Mouse (Mus musculus): ENCODE results near the gene Pik3r5.

Gene Pik3r5

DNA sequence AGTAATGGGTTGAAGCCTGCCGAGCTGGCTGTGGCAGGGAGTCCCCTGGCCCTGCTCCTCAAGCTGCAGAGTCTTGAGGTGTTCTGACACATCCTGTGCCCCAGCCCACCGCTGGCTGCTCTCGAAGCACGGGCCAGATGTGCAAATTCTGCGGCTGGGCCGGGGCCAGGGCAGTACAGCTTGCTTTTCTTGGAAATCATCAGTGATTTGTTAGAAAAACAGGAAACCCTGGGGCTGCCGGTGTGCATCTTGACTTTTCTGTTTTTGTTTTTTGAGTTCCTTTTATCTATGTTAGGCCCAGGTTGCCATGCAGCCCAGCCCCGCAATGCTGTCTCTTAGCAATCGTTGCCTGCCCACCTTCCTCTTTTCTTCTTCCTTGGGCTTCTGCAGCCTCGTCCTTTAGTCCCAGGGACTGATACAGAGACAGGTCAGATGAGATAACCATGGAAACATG is 19.4 kb downstream of the Pik3r5 start:
- no peak for DNase-seq (ENCODE audit: low spot score)

DNA sequence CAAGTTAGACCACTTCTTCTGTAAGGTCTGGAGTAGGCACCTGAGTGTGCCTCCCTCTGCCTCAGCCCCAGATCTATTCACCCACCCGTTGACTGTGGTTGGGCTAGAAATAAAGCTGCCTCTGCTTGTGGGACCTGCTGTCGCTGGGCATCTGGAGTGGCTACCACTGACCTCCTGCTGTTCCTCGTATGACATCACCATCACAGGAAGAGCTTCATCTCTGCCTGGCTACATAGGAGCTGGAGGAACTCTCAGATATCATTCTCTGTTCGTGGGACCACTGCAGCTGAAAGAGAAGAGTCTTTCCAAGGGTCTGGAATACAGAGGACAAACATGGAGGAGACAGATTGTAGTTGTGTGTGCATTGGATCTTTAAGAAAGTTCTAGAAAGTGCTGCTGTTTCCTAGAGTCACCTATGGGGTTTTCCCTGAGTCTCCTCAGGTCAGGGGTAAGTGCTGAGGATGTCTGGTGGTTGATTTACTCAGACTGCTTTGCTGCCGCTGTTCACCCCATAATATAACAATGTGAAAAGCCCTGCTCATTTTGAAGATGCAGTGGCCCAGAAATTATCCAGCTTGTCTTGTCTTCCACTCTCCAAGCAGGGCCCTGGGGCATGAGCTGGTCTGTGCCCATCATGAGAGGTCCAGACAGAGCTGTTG is 20.0 kb downstream of the Pik3r5 start:
- no peak for DNase-seq (ENCODE audit: low spot score)

DNA sequence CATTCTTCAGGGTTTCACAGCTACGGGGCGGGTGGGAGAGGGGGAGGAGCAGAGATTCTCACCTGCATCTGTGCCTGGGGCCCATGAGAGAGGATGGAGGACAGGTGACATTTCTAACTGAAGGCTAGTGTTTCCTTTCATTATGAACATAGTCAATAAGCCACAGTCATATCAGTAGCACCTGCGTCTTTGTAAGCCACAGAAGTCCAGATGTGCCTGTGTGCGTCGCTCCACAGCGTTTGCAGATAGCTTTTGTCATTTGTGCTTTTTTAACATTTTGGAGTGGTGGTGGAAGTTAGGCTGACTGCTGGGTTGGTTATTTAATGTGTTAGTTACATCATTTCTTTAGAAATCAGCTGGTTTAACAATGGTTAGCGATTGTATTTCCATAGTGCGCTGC is 20.8 kb downstream of the Pik3r5 start:
- no peak for DNase-seq (ENCODE audit: low spot score)

DNA sequence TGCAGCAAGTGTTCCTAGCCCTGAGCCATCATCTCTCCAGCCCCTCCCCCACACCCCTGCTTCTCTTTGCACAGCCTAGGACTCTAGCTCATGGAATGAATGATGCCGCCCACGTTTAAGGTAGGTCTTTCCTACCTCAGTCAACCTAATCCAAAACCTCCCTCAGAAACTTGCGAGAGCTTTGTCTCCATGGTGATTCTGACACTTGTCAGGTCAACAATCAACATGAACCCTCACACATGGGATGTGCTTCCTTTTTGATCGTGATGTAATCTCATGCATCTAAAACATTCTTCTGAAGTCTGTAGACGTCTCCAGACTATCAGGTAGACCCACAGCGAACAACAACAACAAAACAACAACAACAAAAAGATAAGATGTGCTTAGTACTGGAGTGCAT is 21.4 kb downstream of the Pik3r5 start:
- no peak for DNase-seq (ENCODE audit: low spot score)

DNA sequence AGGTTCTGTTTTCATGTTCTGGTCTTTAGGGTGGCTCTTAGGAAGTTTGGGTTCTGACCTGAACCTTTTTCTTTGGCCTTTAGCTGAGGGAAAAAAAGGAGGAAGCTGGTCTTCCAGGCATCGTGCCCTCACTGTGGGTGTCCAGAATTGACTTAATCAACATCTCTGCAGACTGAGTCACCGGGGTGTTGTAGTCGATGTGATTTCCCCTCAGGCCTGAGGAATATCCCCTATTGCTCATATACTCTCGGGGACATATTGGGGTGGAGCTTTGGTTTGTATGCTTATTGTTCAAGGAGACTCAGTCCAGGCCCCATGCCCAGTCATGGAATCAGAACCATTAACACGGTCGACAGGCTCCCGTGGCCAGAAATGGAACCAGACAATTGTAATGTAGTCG is 26.2 kb downstream of the Pik3r5 start:
- DNase-seq (ENCODE audit: low spot score) = no peak

DNA sequence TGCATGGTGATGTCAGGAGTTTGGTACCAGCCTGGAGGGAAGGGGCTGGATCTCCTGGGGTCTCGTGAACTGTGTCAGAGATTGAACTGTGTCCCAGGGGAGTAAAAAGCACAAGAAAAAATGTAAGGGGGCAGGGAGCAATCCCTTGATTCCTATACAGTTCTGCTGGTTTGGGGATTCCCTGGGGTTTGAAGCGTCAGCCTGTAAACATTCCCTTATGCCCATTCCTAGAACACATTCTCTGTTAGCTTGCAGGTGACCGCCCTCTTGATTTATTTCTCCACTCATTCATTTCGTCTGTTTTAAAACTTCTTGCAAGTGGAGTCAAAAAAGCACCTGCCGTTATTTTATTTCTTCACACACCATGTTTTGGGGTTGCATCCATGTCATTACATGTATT is 27.1 kb downstream of the Pik3r5 start:
- no peak for DNase-seq (ENCODE audit: low spot score)

DNA sequence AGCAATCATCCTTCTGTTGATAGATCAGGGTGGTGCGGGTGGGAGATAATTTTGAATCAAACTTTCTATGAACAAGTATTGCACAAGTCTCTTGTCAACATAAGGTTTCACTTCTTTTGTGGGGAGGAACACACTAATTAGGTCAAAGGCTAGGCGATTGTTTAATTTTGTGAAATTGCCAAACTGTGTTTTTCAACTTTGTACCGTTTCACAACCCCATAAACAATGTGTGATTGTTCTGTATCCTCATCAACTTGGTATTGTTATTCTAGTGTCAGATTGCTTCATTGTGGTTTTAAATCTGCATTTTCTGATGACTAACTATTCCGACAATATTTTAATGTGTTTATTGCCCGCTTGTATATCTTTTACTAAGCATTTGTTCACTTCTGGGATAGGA is 27.6 kb downstream of the Pik3r5 start:
- no peak for DNase-seq (ENCODE audit: low spot score)

DNA sequence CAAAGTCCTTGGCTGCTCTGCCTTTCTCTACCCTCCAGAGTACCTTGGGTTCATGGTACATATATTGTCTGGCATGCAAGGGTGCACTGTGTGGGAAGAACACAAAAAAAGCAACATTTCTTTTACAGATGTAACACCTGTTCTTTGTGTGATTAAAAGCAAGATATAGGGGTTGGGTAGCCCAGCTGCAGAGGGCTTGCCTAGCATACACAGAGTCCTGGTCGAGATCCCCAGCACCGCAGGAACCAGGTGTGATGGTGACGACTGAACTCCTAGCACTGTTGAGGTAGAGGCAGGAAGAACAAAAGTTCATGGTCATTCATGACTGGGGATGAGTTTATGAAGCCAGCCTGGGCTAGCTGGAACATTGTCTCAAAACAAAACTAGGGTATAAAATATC is 30.8 kb downstream of the Pik3r5 start:
- DNase-seq (ENCODE audit: low spot score) = no peak

DNA sequence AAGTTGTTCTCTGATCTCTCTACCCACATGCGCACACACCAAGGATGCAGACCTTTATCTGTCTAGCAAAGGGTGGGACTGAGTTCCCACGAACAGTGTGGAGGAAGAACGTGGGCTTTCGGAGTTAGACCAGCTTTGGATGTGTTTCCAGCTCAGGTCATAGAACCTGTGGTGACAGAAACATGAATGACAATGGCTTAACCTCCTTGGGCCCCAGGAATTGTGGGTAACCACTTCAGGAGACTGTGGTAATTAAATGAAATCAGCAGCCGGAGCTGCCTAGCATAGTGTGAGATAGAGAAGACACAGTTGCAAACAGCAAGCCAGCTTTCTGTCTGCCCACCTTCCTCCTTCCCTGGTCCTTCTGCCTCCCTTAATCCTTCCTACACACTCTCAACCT is 32.3 kb downstream of the Pik3r5 start:
- no peak for DNase-seq (ENCODE audit: low spot score)

DNA sequence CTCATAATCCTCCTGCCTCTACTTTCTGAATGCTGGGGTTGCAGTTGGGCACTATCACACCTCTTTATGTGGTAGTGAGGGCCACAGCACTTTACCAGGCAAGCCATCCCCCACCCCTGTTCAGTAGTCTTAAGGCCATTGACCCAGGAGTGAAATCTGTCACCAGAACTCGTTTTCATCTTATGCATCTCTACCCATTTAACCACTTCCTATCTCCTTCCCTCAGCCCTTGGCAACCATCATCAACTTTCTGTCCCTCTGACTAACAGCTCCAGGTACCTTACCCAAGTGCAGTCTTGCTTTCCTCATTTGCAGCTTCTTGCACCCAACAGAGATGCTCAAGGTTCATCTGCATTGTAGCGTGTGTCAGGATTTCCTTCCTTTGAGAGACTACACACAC is 33.2 kb downstream of the Pik3r5 start:
- no peak for DNase-seq (ENCODE audit: low spot score)

DNA sequence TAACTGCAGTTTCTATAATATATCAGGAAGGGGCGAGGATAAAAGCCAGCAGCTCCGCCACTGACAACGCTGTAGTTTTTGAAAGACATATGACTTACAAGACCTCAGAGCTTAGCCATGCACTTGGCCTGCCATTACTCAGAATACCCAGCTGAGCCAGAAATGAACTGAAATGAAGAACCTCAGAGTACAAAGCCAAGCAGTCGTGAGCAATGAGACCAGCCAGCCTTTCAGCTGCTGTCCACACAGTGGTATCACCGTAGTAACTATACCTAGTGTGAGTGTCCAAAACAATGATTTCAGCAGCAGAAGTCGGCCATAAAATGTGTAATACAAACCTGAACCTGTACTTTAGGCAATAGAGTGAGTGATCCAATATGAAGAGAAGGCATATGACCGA is 35.5 kb downstream of the Pik3r5 start:
- DNase-seq (ENCODE audit: low spot score) = no peak

DNA sequence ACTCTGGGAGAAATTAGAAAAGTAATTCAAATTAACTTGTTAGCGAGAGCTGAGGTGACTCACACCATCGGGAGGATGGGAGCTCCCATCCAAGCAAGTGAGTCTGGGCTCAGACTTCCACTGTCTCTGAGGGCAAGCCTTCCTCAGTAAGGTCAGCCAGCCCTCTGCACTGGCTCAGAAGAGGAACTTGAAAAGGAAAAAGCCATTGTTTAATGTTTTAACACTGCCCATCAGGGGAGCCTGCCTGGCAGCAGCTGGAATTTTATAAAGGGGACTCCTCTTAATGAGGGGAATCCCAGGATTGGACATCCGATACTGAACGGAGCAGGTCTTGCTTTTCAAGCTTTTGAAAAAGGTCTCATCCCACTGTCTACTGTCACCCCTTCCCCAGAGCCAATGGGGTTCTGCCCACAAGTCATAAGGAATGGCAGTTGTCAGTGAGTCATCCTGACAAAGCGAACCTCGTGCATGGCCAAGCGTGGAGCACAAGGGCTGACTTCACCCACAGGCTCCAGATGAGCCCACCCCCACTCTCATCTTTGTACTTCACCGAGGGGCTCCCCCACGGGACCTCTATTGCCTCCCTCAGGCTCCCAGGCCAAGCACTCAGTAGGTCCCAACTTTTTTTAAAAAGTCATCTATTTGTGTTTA is 36.2 kb downstream of the Pik3r5 start:
- DNase-seq (ENCODE audit: low spot score) = no peak

DNA sequence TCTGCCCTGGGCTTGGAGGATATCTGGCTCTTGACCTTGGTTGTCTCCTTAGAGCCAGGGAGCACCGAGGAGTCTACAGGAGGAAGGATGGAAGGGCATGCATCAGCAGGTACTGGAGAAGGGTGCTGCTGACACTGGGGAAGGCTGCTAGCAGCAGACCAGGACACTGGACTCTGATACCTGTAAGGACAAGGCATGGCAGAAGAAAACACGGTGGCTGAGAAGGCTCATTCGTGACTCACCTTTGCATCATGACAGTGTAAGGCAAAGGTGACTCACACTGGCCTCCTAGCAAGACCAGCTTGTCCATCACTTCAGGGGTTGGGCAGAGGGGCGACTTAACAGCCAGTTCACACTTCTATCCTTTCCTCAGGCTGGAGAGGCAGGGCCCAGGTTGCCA is 37.0 kb downstream of the Pik3r5 start:
- DNase-seq (ENCODE audit: low spot score) = no peak

DNA sequence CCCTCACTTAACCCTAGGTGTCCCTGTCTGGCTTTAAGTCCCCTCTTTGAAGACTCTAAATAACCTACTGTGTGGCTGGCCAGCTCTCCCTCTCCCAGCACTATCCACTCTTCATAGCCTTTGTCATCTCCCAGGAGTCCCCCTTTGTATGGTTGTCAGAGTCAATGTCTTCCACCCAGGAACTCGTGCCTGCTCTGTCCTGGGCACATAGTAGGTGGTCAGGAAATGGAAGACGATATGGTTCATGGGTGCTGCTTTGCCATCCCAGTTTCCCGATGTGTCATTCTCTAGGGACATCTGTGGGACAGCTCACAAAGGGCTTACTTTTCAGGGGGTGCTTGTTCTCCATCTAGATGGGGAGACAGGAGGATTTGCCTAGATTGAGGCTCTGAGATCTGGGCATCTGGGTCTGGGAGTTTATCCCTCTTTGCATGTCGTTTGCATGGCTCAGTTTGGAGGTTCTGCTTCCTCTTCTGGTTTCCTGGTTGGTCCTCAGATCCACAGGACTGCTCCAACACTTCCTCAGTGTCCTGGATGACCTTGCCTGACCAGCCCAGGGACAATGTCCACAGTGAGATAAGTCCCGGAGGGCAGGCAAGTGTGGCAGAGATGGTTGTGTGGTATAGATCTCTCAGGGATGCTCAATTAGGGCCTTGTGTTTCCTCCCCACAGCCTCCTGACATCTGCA is 40.4 kb downstream of the Pik3r5 start:
- no peak for DNase-seq (ENCODE audit: low spot score)

DNA sequence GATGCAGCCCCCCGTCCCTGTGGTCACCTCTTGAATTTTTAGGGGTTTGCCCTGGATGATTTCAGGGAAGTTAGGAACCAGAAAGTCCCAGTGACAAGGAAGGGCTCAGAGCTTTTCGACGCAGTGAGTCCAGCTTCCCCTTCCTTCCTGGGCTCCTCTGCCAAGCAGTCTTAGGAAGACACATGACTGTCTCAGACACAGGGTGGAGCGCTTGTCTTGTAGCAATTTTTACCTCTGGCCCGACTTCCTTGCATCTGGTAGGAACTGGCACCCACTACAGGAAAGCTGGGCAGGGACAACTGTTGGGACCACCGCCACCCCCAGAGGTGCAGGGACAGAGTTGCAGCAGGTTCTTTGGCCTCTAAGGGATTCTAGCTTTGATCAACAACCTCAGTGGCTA is 42.7 kb downstream of the Pik3r5 start:
- no peak for DNase-seq (ENCODE audit: low spot score)

DNA sequence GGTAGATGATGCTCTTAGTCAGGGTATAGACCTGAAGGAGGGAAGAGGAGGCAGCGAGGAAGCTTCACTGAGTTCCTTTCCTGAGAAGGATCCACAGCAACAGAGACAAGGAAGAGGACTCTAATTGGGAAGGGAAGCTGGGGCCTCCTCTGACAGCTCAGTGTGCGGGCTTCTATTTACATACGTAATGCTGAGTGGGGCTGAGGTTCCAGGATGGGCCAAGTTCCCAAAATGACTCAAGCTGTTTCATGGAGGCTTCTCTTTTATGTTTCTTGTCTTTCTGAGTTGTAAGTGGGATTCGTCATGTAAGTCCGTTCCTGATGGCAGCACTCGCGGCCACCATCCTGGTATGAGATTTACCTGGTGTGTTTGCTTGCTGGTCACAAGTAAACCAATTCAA is 43.8 kb downstream of the Pik3r5 start:
- DNase-seq (ENCODE audit: low spot score) = no peak

DNA sequence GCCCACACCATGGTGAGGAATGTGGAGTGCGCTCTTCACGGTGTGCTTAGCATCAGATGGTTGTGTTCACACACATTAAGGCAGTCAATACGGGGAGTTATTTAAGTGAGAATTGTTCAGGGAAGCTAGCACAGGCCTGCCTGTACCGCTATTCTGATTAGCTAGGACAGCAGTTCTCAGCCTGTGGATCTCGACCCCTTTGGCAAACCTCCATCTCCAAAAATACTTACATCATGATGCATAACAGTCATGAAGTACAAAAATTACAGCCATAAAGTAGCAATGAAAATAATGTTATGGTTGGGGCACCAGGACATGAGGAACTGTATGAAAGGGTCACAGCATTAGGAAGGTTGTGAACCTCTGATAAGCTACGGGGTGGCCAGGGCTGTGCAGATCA is 45.7 kb downstream of the Pik3r5 start:
- DNase-seq (ENCODE audit: low spot score) = no peak

DNA sequence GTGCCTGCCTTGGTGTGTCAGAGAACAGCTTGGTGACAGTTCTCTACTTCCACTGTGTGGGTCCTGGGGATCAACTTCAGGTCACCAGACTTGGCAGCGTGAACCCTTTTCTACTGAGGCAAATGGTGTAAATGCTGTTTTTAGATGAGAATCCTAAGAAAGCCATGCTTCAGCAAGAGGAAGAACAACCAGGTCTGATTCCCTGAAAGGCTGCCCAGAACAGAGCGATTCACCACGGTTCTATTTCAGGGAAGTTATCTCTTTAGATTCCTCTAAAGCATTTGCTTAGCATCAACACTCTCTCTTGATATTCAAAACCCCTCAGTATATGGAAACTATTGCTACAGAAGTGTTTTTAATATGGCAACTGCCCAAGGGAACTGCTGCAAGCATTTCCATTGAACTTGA is 46.7 kb downstream of the Pik3r5 start:
- no peak for DNase-seq (ENCODE audit: low spot score)

DNA sequence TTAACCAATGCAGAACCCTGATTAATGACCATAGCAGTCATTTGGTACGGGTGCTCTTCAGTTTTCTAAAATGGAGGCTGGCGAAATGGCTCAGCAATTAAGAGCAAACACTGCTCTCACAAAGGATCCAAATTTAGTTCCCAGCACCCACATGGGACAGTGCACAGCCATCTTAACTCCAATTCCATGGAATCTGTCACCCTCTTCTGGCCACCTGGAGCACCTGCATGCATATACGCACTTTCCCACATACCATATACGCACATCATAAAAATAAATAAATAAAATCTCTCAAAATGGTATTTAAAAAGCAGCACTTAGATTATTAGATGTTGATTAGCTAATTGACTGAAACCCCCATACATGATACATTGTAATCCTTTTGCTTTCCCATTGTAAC is 48.7 kb downstream of the Pik3r5 start:
- no peak for DNase-seq (ENCODE audit: low spot score)

DNA sequence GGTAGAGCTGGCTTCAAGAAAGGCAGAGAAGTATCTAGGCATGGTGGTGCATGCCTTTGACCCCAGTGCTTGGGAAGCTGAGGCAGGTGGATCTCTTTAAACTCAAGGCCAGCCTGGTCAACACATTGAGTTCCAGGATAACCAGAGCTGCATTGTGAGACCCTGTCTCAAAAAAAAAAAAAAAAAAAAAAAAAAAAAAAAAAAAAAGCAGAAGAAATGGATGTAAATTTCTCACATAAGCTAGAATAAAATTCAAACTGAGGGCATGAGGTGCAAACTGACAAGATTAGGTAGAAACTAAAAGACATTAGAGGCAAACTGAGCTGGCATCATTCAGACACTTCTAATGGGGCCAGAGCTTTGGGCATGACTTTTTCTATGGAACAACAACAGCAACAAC is 50.1 kb downstream of the Pik3r5 start:
- DNase-seq (ENCODE audit: low spot score) = no peak

DNA sequence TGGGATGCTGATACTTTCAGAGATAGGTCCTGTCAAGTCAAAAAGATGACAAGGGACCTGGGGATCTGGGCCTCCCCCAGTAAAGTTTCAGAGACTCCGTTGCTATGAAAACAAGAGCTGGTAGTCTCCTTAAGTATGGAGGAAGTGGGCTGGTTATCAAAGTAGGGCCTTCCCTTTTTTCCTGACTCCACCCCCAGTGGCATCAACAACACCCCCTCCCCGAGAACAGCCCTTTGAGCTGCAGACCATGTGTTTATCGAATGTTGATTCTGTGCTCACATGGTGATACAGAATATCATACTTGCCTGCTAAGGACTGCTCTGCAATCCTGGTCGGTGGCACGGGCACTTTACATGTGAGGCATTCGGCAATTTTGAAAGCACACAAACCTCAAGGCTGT is 51.3 kb downstream of the Pik3r5 start:
- no peak for DNase-seq (ENCODE audit: low spot score)

DNA sequence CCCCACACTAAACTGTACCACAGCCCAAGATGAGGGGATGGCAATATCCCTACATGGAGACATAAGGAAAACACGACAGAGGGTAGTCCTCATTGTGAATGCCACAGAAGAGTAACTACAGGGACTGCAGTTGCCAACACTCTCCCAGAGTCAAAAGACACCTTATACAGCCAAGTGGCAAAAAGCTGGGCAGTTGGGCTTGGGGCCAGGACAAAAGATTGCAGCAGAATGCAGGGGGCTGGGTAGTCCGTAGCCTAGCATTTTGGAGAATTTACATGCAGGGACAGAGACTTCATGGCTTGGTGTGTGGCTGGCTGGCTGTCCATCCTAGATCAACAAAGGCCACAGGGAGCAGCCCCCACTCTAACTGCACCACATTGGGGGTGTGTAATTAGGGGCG is 52.5 kb downstream of the Pik3r5 start:
- no peak for DNase-seq (ENCODE audit: low spot score)

DNA sequence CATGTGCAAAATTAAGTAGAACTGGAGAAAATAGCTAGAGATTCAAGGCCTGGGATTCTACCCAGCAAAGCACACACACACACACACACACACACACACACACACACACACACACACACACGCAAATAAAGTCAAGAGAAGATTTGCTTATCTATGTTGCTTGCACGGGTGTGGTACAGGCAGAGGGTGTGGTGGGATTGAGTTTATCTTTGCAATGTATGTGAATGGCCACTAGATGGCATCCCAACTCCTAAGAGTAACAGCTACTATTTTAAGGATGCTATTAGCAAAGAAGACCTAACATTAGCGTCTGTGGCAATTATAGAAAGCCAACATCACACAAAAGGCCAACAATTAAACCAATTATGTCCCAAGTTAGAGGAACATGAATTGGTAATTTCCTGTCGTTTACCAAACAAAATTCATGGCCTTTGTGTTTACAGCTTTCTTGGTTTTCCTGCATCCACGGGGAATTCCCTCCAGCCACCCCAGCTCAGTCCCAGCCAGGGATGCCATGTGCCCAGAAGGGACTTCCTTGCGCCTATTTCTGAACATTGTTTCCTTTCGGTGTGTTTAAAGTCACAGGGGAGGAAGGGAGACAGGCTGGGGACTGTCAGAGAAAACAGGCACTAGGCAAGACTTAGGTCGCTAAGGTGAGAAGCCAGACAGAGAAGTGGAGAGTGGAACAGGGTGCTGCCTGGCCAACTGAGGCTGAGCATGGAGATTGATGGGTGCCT is 53.5 kb downstream of the Pik3r5 start:
- peak; percentile 83 for DNase-seq (ENCODE audit: low spot score)
